Mouse (Mus musculus): ENCODE results near the gene Csrnp2.

- no peak for TF ChIP-seq HCFC1 (IDR thresholded peaks at IDR 0.05; ENCODE audit: borderline replicate concordance, insufficient read depth, low read length)
- TF ChIP-seq ZC3H11A (IDR thresholded peaks at IDR 0.05; ENCODE audit: borderline replicate concordance, low read depth, low read length): no peak
Observed at GRCm38 (mm10) chr15:100489263-100489662, 6.0 kb downstream of the Csrnp2 start.

Data from ES-E14 (cell line).